Mouse (Mus musculus) inflammation-experienced regulatory T-cells, adult 6 months (primary cell): Measurements from ENCODE around the gene Hivep1. TPM values are rescaled to one million over a fixed set of nuclear protein-coding genes. Genes with fewer than 3 reads are reported as not detected.

Experiments used
- ATAC-seq: one replicate; pipeline ENCODE4 v1.8.0; 2017
- polyA plus RNA-seq, 3 experiments: library from polyadenylated mRNA; unstranded; fragments of 100-300 nt; shearing (Covaris generic); gene quantifications; one replicate each; pipeline ENCODE4 v1.2.1; 2017

The Hivep1 gene
- polyA plus RNA-seq, 3 experiments from 2014 or later: 10.7 to 17.4 (median 10.7) TPM

DNA sequence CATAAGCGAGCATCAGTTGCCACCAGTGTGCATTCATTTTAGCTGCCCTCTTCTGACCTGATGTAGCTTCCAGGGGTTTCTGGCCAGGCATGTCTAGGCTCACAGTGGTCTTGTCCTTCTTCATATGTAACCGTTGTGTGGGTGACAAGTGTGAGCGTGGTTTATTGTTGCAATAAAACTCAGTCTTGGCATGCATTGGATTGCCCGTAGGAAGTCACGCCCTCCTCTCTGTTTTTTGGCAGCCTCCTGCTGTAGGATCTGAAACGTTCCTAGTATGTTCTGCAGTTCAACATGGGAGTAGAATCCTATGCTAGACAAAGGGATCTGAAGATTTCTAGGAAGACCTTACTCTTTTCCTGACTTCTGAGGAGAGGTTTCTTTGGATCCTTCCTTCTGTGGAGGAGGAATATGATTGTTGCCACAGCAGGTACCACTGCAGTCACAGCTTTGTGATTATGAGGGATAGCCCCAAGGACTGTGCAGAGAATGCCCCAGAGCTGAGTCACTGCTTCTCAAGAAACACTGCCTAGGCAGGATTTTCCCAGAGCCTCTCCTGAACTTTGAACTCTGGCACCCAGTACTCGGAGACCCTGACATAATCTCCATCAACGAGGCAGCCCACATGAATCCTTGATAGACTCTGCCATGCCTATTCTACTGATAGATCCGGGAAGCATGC is 182.1 kb downstream of the Hivep1 start:
- ATAC-seq: no peak

DNA sequence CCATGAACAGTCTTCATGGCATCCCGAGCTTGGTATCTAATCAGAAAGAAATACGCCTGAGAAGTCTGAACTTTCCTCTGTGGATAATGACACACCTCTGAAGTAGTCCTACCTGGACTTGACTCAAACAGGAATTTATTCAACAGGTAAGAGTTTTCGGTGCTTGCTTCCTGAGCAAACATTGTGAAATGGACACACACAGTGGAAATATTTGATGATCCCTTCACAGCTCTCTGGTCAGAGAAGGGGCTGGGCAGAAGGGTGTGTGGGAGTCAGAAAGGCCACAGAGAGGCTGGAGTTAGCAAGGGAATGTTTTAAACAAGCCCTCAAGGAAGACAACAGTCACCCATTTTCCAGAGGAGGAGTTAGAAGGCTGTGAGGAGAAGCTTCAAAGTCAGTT is 186.7 kb downstream of the Hivep1 start:
- ATAC-seq: no peak

DNA sequence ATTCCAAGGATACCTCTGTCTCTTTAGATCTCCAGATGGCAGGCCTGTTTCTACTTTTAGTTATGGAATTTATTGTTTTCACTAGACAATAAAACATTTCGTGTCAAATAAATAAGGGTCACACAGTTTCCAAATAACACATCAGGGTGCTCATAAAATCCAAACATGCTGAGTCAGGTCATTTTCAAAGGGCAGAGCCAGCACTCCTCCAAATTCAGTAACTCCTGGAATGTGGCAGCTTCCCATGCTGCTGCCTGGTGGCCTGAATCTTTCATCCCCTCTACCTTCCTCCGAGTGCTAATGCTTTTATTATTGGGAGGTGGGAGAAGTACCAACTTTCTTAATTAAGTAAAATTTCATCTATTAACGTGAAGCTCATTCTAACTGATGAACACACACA is 190.3 kb downstream of the Hivep1 start:
- no peak for ATAC-seq

Other genes with a start within 250 kb of the Hivep1 start
- gene Adtrp, start 204.3 kb upstream of the Hivep1 start, polyA plus RNA-seq: not detected
- not detected for gene Edn1, start 249.5 kb downstream of the Hivep1 start, polyA plus RNA-seq